ENCODE assay signal across 19 mouse cellular contexts in genomic region chr1:163608429-163608828, GRCm38 (mm10).
"Had no signal": no experiment of that assay in that cellular context is flagged by ENCODE, and none has a peak within 500 bp of the region (broad histone marks: within the 10 kb centered on the region; RNA-seq: fewer than 3 reads in every experiment).

No protein-coding gene starts in this region.

- H3K4me3 ChIP-seq: heart, embryonic 13.5 days; heart, embryonic 15.5 days; hindbrain, embryonic 13.5 days; hindbrain, embryonic 15.5 days; kidney, embryonic 15.5 days; limb, embryonic 13.5 days; limb, embryonic 15.5 days; liver, embryonic 12.5 days had no signal

- H3K27ac ChIP-seq: heart, embryonic 13.5 days; heart, embryonic 15.5 days; hindbrain, embryonic 13.5 days; hindbrain, embryonic 15.5 days; hindbrain, postnatal 0 days; kidney, embryonic 15.5 days; kidney, postnatal 0 days; limb, embryonic 13.5 days; liver, embryonic 12.5 days; liver, embryonic 14.5 days had no signal

- DNase-seq: kidney, adult 11 months; kidney, adult 9 months; kidney, postnatal 14 days; kidney, postnatal 36 days; layer of hippocampus, adult 9-11 months; layer of hippocampus, postnatal 36 days had no signal

- H3K4me1 ChIP-seq: heart, embryonic 13.5 days; heart, embryonic 15.5 days; hindbrain, embryonic 13.5 days; hindbrain, embryonic 15.5 days; kidney, embryonic 15.5 days; liver, embryonic 12.5 days had no signal

- H3K9me3 ChIP-seq: heart, embryonic 13.5 days; heart, embryonic 15.5 days; hindbrain, embryonic 13.5 days; hindbrain, embryonic 15.5 days; kidney, embryonic 15.5 days; limb, embryonic 13.5 days; limb, embryonic 15.5 days; liver, embryonic 12.5 days had no signal

- H3K9ac ChIP-seq: heart, embryonic 13.5 days; heart, embryonic 15.5 days; hindbrain, embryonic 13.5 days; hindbrain, embryonic 15.5 days; kidney, embryonic 15.5 days; limb, embryonic 13.5 days; limb, embryonic 15.5 days; liver, embryonic 12.5 days; liver, embryonic 14.5 days had no signal

- H3K27me3 ChIP-seq: heart, embryonic 13.5 days; heart, embryonic 15.5 days; hindbrain, embryonic 13.5 days; hindbrain, embryonic 15.5 days; kidney, embryonic 15.5 days; limb, embryonic 13.5 days; limb, embryonic 15.5 days; liver, embryonic 12.5 days had no signal

- H3K4me2 ChIP-seq: heart, embryonic 11.5 days; heart, embryonic 13.5 days; heart, embryonic 15.5 days; hindbrain, embryonic 13.5 days; hindbrain, embryonic 15.5 days; kidney, embryonic 15.5 days; limb, embryonic 13.5 days; limb, embryonic 15.5 days; liver, embryonic 12.5 days had no signal

- ATAC-seq: hindbrain, postnatal 0 days; intestine, embryonic 16.5 days; liver, embryonic 12.5 days had no signal

- H3K36me3 ChIP-seq: heart, embryonic 13.5 days; heart, embryonic 15.5 days; hindbrain, embryonic 13.5 days; hindbrain, embryonic 15.5 days; kidney, embryonic 15.5 days; limb, embryonic 13.5 days; limb, embryonic 15.5 days; liver, embryonic 12.5 days had no signal
